Mouse (Mus musculus) urinary bladder, postnatal 25 days (tissue): ENCODE data around the gene Raver1.

ENCODE experiments used
- DNase-seq: peaks from one replicate; pipeline ENCODE4 v3.0.0; 2022; ENCODE audit warnings: low spot score

The Raver1 gene

DNA sequence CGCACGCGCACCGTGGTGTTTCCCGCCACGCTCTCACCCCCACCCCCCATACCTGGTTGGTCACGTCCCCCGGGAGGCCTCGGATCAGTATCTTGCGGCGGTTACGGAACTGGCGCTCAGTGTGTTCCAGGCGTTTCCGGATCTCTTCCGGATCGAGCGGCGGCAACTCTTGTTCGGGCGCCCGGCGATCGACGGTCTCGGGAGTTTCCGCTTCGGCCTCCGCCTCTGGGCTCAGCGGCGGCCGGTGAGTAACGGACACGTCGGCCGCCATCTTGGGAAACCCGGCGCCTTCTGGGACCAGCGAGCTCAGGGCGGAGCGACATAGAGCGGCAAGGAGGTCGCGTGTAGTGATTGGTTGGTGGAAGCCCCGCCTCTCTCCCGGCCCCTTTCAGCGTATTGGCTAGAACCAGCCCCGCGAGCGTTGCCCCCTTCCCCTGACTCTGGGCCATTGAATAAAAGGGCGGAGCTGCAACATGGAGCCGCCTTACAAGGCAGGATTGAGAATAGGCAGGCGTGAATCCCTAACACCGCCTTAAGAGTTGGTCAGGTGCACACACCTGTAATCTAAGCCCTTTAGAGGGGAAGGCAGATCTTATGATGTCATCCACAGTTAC, at the start of gene Raver1, which contains the start of gene Gm38431:
Raver1 (minus strand) TSS at position 302 of the 614 bp plus-strand sequence.
Gm38431 (minus strand) TSS at position 291 of the 614 bp plus-strand sequence.
- peak; percentile 92 for DNase-seq

- no peak for DNase-seq
Observed at GRCm38 (mm10) chr9:21138386-21138785, 46.6 kb upstream of the Raver1 start.

DNA sequence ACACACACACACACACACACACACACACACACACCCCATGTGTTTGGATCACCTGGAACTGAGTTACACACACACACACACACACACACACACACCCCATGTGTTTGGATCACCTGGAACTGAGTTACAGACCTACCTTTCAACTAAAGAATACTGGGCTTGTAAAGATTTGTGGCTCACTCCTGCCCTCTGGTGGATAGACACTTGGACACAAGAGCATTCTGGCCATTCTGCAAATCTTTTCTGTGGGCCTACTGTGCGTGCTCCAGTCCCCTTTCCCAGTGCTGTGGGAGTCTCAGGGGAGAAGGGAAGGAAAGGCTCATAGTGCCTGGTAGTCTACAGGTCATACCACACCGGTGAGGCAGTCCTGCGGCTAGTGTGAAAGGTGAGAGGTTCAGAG, 45.4 kb upstream of the Raver1 start:
- DNase-seq: peak; percentile 60

DNA sequence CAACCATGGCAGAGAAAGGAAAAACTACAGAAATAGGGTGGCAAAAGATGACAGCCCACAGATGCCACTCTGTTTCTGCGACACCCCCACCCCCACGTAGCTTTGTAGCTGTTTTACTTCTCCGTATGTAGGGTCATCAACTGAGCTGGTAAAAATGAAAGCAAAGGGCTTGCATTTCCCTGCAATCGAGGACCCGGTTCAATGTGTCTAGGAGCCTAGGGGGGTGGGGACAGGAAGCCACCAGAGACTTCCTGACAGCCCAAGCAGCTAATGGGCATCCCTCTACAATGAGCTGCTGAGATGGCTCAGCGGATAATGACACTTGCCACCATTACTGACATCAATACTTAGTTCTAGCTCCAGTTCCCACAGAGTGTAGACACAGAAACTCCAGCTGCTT, 44.6 kb upstream of the Raver1 start:
- no peak for DNase-seq

DNA sequence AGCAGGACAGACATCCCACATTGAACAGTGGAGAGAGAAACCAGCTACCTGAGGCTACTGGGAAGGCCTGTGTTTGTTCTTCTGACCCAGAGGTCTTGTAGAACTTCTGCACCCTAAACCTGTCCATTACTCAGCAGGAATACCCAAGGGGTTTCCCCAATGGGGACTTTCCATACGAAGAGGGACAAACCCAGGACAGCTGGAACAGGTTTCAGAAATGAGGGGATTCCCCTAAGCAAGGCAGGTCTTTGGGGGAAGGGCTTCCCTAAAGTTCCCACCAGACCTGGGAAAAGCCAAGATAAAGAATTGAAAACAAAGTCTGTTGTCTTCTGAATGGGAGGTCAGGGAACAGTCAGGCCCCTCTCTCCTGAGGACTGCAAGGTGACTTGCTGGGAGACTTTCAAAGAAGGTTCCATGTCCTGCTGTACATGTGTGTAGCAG, 44.2 kb upstream of the Raver1 start:
- no peak for DNase-seq

DNA sequence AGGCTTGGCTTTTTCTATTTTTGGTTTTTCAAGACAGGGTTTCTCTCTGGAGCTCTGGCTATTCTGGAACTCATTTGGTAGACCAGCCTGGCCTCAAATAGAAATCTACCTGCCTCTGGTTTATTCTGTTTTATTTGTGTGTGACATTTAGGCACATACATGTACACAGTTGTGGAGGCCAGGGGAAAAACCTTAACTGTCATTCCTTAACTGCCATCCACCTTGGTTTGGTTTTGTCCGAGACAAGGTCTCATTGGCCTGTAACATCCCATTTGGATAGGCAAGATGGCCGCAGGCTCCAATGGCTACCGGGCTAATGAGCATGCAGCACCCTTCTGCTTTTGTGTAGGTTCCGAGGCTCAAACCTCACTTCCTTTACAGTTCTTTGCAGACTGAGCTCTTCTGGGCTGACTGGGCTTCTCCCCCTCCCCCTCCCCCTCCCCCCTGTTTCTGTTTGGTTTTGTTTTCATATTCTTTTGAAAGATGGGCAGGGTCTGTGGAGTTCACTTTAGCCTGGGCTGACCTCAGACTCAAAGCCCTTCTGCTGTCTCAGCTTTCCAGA, 43.6 kb upstream of the Raver1 start:
- no peak for DNase-seq

- DNase-seq: no peak
Observed at GRCm38 (mm10) chr9:21134595-21135328, 43.0 kb upstream of the Raver1 start.

DNA sequence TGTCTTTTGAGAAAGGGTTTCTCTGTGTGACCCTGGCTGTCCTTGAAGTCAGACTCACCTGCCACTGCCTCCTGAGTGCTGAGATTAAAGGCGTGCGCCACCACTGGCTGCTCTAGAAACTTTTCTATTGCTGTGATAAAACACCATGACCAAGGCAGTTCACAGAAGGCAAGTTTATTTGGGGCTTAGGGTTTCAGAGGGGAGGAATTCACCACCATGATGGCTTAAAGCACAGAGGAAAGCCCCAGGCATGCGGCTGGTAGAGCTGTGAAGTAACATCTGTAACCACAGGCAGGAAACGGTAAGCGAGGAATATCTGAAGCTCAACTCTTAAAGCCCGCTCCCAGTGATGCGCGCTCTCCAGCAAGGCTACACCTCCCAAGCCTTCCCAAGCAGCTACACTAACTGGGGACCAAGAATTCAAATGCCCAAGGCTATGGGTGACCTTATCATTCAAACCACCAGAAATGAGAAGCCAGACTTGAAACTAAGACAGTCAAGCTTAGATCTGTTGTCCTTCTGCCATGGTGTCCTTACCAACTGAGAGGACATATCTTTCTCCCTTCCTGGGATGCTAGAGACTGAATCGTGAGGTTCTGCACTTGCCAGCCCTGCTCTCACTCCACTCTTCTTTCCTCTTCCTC, 41.4 kb upstream of the Raver1 start:
- DNase-seq: no peak

GRCm38 (mm10) chr9:21132102-21132775, 40.4 kb upstream of the Raver1 start:
- no peak for DNase-seq

DNA sequence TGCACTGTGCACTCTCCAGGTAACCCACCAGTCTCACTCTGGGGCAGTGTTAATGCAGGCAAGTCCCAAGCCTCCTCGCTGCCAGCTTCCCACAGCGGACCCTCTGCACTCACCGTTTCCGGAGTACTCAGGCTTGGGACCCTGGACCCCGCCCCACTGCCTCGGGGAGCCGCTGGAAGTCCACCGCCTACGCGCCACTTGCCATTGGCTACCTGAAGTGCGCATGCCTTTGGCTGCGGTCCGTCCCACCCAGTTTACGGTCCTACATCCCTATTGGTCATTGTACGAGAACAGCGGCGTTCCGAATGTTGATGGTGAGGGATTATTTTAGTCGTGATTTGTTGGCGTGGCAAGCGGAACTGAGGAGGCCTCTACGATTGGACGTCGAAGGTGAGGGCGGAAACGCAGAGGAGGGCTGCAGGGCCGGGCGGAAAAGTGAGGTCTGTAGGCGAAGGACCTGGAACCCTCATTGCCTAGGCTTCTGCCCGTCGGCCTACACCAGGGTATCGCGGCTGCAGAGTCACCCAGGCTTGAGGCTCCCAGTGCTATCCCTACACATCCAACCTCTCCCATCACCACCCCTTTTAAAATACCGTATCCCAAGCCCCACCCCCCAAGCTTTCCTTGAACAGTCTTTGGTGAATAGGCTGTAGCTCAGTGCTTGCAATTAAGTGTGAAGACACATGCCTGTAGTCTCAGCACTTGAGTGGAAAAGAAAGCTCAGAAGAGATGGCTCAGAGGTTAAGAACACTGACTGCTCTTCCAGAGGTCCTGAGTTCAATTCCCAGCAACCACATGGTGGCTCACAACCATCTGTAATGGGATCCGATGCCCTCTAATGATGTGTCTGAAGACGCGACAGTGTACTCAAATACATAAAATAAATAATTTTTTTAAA, 39.5 kb upstream of the Raver1 start, which contains the start of gene Tyk2:
Tyk2 (minus strand) TSS at position 185 of the 898 bp plus-strand sequence.
- DNase-seq: peak; percentile 78

GRCm38 (mm10) chr9:21126259-21126627, 34.4 kb upstream of the Raver1 start:
- no peak for DNase-seq

DNA sequence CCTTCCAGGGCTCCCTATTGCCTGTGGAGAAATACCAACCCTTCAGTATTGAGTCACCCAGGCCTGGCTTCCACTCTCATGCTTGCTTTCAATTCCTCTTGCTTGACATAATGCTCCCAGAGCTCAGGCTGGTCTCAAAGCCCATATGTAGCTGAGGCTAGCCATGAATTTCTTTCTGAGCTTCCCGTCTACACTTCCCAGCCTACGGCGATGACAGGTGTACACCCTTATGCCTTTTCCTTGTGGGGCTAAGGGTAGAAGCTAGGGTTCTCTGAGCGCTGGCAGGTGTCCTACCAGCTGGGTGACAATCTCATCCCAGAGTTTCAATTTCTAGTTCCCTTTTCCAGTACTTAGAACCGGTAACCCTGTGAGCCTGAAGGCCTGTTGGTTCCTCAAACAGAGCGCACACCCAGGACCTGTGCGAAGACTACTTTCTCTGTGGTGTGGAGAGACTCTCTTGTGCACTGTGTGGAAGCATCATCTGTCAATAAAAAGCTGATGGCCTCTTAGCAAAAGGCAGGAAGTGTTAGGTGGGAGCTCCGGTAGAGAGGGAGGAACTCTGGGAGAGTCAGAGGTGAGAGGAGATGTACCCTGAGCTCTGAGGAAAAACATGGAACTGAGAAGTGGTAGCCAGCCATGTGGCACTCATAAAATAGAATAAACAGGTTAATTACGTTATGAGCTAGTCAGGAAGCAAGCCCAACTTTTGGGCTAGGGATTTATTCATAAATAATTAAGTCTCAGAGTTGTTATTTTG, 33.9 kb upstream of the Raver1 start:
- no peak for DNase-seq

DNA sequence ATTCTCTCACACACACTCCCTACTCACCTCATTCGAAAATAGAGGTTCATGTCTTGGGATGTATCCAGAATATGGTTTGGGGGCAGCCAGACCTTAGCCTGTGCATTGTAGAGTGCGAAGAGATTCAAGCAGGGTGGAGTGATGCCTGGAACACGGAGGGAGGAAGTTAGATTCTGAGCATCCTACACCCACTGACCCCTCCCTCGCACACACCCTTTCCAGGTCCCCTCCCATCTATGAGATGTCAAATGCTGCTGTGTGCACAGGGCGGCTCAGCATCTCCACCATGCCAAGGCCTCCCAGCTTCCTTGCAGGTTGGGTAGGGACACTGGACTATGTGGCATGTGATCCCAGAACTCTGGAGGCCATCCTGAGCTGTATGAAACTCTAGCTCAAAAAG, 33.0 kb upstream of the Raver1 start:
- no peak for DNase-seq

- no peak for DNase-seq
Observed at GRCm38 (mm10) chr9:21121483-21121882, 29.7 kb upstream of the Raver1 start.

GRCm38 (mm10) chr9:21117073-21117472, 25.3 kb upstream of the Raver1 start:
- DNase-seq: no peak

DNA sequence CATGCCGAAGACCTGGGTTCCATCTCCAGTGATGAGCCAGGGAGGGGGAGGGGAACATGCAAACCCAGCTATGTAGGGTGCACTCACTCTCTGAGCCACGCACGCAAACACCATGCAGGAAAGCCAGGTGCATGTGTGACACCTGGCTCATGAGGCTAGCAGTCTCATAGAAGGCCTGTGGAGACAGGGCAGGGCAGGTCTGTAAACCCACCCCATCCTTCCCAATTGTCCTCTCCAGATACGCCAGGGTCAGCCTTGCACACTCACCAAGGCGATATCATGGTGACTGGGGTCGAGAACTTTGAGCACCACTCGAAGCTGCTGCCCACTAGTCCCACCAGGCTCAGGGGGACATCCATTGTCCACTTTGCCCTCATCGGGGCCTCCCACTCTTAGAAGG, 23.3 kb upstream of the Raver1 start:
- no peak for DNase-seq

GRCm38 (mm10) chr9:21114190-21114589, 22.4 kb upstream of the Raver1 start:
- DNase-seq: no peak

DNA sequence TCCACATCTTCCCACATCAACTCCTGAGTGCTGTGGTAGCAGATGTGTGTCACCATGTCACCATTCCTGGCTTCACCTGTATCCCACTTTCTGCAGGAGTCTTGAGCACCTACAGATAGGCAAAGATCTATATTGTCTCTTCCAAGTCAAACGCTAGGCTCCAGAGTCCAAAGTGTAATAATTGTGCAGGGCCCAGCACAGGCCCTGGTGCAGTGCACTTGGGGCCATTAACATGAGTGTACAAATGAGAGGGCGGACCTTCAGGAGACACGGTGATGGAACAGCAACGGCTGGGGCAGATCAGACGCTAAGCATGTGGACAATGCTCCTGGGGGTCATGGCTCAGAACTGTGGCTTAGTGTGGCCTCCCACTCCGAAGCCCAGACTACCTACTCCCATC, 21.9 kb upstream of the Raver1 start:
- no peak for DNase-seq

DNA sequence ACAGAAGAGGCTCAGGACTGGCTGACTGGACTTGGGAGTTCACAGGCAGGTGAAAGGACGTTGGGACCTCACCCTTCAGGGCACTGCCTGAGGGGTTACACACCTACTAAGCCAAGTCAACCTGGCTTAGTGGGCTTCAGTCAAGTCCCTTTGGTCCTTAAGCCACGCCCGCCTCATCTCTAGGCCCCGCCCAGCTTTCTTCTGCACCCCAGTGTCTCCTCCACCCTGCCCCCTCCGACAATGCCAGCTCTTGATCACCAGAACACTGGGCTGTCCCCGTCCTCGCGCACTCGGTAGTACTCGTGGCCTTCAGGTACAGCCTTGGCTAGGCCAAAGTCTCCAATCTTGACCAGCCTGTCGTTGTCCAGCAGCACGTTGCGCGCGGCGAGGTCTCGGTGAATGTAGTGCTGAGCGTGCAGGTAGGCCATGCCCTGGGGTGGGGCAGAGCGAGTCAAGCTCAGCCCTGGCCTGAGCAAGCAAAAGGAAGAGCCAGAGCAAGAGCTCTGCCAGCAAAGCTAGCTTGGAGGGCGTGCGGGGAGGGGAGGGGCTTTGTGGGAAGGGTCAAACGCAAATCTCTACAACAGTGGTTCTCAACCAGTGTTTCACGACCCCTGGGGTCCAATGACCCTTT, 15.9 kb upstream of the Raver1 start:
- DNase-seq: no peak
